Mouse (Mus musculus) midbrain, embryonic 12.5 days (tissue): ENCODE measurements around the gene Cfap126. TPM values are rescaled to one million over a fixed set of nuclear protein-coding genes. Genes with fewer than 3 reads are reported as not detected.
A peak's percentile ranks its signal among the peaks of the same experiment; 100 is the strongest.

Experiments
- ATAC-seq: fragments of 200-750 bp; cut with Nextera tagmentation; 2 replicates; pipeline ENCODE4 v1.8.0; 2017; ENCODE audit warnings: low read depth, moderate TSS enrichment, moderate library complexity; ENCODE audit not compliant: low FRiP score
- H3K27ac ChIP-seq: fragments of 300-500 bp; sonication (generic); replicated peaks from 2 replicates; pipeline ENCODE4 v1.5.1; 2016; ENCODE audit warnings: mild to moderate bottlenecking
- H3K27me3 ChIP-seq: fragments of 300-500 bp; sonication (generic); 2 replicates; pipeline ENCODE4 v1.6.1; 2016; ENCODE audit warnings: mild to moderate bottlenecking
- H3K36me3 ChIP-seq: fragments of 300-500 bp; sonication (generic); 2 replicates; pipeline ENCODE4 v1.6.1; 2016
- H3K4me1 ChIP-seq: fragments of 300-500 bp; sonication (generic); 2 replicates; pipeline ENCODE4 v1.6.1; 2016
- H3K4me2 ChIP-seq: fragments of 300-500 bp; sonication (generic); replicated peaks from 2 replicates; pipeline ENCODE4 v1.6.1; 2016; ENCODE audit warnings: mild to moderate bottlenecking, moderate library complexity
- H3K4me3 ChIP-seq: fragments of 300-500 bp; sonication (generic); 2 replicates; pipeline ENCODE4 v1.5.1; 2016; ENCODE audit warnings: mild to moderate bottlenecking
- H3K9ac ChIP-seq: fragments of 300-500 bp; sonication (generic); replicated peaks from 2 replicates; pipeline ENCODE4 v1.6.1; 2016; ENCODE audit warnings: mild to moderate bottlenecking, moderate library complexity
- H3K9me3 ChIP-seq: fragments of 300-500 bp; sonication (generic); 2 replicates; pipeline ENCODE4 v1.6.1; 2016; ENCODE audit warnings: mild to moderate bottlenecking
- WGBS: fragments of 180-500 bp; shearing (Covaris S2); methylation state at CpG from one replicate; pipeline ENCODE4 v1.1.7; 2016; 5-methylcytosine and 5-hydroxymethylcytosine counted together
- polyA plus RNA-seq: library from polyadenylated mRNA; unstranded; fragments of >200 nt; fragmentation: Nextera tagmentation; extraction: Ambion mirVana; gene quantifications from 2 replicates; pipeline ENCODE4 v1.2.1, GENCODE M21; 2016

Cfap126 gene
- polyA plus RNA-seq, 1 experiment from 2014 or later: 1.7 TPM

DNA sequence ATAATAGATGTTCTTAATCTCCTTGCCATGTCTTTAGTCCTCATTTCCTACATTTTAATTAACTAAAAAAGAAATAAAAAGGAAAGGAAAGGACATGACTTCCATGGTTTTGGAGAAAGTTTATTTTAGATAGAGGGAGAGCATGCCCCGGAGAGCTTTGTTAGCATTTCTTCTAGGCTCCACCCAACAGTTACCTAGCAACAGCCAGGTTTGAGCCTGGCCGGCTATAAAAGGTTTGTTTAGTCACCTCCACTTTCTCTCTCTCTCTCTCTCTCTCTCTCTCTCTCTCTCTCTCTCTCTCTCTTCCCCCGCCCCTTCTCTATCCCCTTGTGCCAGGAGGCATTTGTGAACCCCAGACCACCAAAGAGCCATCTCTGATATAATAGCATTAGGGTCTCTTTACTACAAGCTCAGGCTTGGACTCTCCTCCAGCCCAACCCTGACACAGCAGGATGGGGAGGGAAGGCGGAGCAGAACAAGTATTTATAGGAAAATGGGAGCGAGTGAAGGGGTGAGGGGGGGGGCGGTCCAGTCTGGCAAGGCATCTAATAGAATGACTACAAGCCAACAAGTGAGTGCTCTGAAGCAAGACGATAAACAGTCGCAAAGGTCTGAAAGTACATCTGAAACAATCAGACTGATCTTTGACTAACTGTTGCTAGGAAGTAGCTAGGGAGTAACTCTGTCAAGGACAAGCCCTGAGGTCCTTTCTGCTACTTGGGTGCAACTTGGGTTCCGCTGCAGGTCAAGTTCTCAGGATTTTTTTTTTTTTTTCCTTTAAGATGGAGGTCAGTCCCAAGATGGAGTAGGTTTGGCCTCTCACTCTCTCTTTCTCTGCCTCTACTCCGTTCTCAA lies 17.4 kb upstream of the Cfap126 start:
- Histone ChIP-seq H3K4me1 (no peaks in the 10 kb centered on the region), H3K9ac (no peak overlapping the region), H3K36me3 (no peaks in the 10 kb centered on the region), H3K4me2 (0 out of 2 replicates have a peak overlapping the region, but pooled peaks have one; percentile 19), H3K27ac (no peak overlapping the region), H3K27me3 (peaks cover 16% of the 10 kb centered on the region), H3K9me3 (no peaks in the 10 kb centered on the region), H3K4me3 (no peak overlapping the region)
- no peak for ATAC-seq
- WGBS: 18% methylated on average over 10 of the region's 10 CpGs

- Histone ChIP-seq H3K27me3 (peaks cover 14% of the 10 kb centered on the region), H3K4me2 (no peak overlapping the region), H3K9ac (no peak overlapping the region), H3K27ac (no peak overlapping the region), H3K4me3 (no peak overlapping the region), H3K4me1 (no peaks in the 10 kb centered on the region), H3K36me3 (no peaks in the 10 kb centered on the region), H3K9me3 (no peaks in the 10 kb centered on the region)
- no peak for ATAC-seq
These were observed 16.6 kb upstream of the Cfap126 start for GRCm38 (mm10) chr1:171097136-171097535.

DNA sequence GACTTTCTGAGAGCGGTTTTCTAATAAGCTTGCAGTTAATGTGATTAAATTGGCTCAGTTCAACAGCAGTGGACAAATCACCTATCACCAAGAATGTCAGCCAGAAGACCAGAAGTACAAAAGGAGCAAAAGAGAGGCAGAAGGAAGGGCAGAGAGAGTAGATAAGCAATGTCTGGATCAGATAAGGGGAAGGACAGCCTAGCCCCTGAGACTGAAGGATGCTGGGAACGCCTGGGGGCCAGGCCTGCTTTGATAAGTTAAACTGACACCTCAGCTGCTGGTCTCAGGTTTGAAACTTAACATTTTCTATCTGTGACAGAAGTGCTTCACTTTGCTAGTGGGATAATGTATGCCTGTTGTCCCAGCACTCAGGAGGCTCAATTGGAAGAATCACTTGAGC lies 16.1 kb upstream of the Cfap126 start:
- no peak overlapping the region for H3K9ac ChIP-seq
- H3K4me3 ChIP-seq: no peak overlapping the region
- no peak overlapping the region for H3K27ac ChIP-seq
- no peaks in the 10 kb centered on the region for H3K36me3 ChIP-seq
- no peaks in the 10 kb centered on the region for H3K4me1 ChIP-seq
- H3K27me3 ChIP-seq: peaks cover 11% of the 10 kb centered on the region
- H3K4me2 ChIP-seq: no peak overlapping the region
- WGBS: 62% methylated on average over 2 of the region's 2 CpGs
- ATAC-seq: no peak
- H3K9me3 ChIP-seq: no peaks in the 10 kb centered on the region

DNA sequence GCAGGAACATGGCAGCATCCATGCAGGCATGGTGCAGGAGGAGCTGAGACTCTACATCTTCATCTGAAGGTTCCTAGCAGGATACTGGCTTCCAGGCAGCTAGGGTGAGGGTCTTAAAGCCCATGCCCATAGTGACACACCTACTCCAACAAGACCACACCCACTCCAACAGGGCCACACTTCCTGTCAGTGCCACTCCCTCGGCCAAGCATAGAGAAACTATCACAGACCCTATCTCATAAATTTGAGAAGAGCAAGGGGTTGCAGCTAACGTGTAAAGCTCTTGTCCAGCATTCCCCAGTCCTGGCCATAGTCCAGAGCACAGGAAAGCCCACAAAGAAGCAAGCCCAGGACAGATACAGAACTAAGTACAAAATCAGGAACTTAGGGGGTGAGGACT lies 12.7 kb upstream of the Cfap126 start:
- Histone ChIP-seq H3K27me3 (peaks cover 11% of the 10 kb centered on the region), H3K27ac (no peak overlapping the region), H3K4me3 (no peak overlapping the region), H3K9ac (no peak overlapping the region), H3K4me2 (0 out of 2 replicates have a peak overlapping the region, but pooled peaks have one; percentile 63), H3K4me1 (peaks cover 5% of the 10 kb centered on the region; the same call in 1 of the 2 replicates), H3K36me3 (no peaks in the 10 kb centered on the region), H3K9me3 (no peaks in the 10 kb centered on the region)
- 55% methylated on average over 2 of the region's 2 CpGs for WGBS
- no peak for ATAC-seq

DNA sequence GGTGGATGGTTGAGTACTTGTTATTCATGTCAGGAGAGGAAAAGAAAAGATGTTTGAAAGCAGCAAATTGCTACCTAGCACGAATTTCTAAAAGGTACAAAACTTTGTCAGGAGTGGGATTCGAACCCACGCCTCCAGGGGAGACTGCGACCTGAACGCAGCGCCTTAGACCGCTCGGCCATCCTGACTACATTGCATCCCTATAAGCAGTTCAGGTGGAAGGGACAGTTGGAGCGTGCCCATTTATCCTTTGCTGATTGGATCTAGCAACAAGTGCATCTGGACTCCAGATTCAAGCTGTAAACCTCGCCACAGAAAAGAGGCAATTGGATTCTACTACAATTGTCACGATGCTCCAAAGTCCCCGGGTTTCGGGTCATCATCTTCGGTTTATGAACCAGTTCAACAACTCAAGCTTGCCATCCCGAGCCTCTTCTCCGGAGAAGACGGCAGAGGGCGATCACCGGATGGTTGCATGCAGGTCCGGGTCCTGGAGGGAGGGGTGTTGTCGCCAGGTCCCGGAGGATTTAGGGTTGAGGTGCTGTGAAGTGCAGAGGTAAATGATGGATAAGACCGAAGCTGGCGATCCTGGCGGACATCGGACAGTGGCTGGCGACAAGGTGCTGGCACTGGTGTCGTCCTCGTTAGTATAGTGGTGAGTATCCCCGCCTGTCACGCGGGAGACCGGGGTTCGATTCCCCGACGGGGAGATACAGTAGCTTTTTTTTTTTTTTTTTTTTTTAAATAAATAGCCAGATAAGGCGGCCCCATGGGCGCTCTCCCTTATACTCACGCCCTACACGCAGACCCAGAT lies 11.8 kb upstream of the Cfap126 start:
- peaks cover 5% of the 10 kb centered on the region; the same call in 1 of the 2 replicates for H3K27me3 ChIP-seq
- peak; percentile 90 for ATAC-seq
- peaks cover 5% of the 10 kb centered on the region; the same call in 1 of the 2 replicates for H3K4me1 ChIP-seq
- no peaks in the 10 kb centered on the region for H3K9me3 ChIP-seq
- H3K36me3 ChIP-seq: no peaks in the 10 kb centered on the region
- peak overlapping the region; percentile 71 for H3K4me3 ChIP-seq
- H3K4me2 ChIP-seq: peak overlapping the region; percentile 63
- peak overlapping the region; percentile 64 for H3K27ac ChIP-seq
- peak overlapping the region; percentile 66 for H3K9ac ChIP-seq
- under 1% methylated on average over 40 of the region's 40 CpGs for WGBS

GRCm38 (mm10) chr1:171102547-171103177 lies 11.1 kb upstream of the Cfap126 start:
- Histone ChIP-seq H3K9me3 (no peaks in the 10 kb centered on the region), H3K4me1 (peaks cover 5% of the 10 kb centered on the region; the same call in 1 of the 2 replicates), H3K27me3 (peaks cover 1% of the 10 kb centered on the region; the same call in 1 of the 2 replicates), H3K4me2 (peak overlapping the region; percentile 63), H3K9ac (peak overlapping the region; percentile 66; the same call in 1 of the 2 replicates), H3K4me3 (peak overlapping the region; percentile 71), H3K27ac (peak overlapping the region; percentile 64), H3K36me3 (no peaks in the 10 kb centered on the region)
- ATAC-seq: peak; percentile 94
- under 1% methylated on average over 35 of the region's 35 CpGs for WGBS

DNA sequence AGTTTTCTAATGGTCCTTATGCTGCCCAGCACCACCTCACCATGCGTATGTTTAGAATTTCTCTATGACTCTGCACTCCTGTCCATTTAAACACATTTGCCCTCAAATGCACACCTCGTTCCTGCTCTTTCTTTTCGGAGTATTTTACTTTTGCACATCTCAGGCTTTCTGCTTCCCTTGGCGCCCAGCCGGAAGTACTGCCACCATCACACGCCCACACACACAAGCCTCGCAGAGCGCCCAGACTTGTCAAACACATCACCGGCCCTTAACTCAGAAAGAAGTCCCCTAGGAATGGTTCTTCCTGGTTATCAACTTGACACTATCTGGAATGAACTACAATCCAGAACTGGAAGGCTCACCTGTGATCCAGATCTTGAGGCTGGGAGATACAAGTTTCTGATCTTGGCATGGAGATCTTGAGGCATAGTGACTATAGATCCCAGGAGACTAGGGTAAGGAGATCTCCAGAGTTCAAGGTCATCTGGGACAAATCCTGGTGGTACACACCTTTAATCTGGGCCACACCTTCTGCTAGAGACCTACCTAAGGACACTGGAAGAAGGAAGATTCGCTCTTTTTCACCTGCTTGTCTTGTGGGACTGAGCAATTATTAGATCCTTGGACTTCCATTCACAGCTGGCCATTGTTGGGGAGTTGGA lies 10.4 kb upstream of the Cfap126 start:
- no peak overlapping the region for H3K27ac ChIP-seq
- ATAC-seq: no peak
- H3K36me3 ChIP-seq: no peaks in the 10 kb centered on the region
- peak overlapping the region; percentile 71 for H3K4me3 ChIP-seq
- H3K27me3 ChIP-seq: no peaks in the 10 kb centered on the region
- 12% methylated on average over 10 of the region's 10 CpGs for WGBS
- H3K4me2 ChIP-seq: peak overlapping the region; percentile 63
- H3K9ac ChIP-seq: 0 out of 2 replicates have a peak overlapping the region, but pooled peaks have one; percentile 24
- peaks cover 5% of the 10 kb centered on the region; the same call in 1 of the 2 replicates for H3K4me1 ChIP-seq
- H3K9me3 ChIP-seq: no peaks in the 10 kb centered on the region

DNA sequence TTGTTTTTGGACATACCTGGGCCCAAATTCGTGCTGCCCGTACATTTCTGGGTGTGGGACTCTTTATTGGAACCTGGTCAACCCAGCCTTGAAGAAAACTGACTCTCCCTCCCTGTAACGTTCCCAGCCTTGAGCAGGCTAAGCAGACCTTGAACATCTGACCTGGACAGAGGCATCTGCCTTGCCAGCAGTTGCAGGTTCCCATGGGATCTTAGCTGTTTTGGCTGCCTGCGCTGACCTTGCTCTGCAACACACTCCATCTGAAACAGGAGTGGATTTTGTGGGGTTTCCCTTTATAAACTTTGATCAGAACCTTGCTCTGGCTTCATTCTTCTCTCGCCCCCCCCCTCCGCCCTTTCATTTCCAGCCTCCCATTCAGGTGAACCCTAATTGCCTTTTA lies 8.5 kb upstream of the Cfap126 start:
- WGBS: 70% methylated on average over 6 of the region's 6 CpGs

DNA sequence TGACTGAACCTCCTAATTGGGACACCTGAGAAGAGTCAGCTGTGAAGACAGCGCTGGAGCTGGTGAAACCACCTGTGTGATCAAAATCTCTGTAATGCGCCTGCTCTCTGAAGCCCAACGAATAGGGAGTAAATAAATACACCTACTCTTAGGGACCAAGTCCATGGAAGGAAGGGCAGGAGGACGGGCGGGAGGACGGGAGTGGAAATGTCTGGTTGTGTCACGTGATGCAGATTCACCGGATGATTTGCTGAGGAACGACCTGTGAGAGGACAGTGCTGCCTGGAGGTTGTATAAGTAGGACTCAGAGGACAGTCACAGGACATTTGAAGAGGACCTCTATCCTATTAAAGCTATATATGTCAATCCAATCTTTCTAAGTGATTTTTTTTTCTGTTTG lies 4.1 kb upstream of the Cfap126 start:
- no peak for ATAC-seq
- H3K27ac ChIP-seq: no peak overlapping the region
- H3K9me3 ChIP-seq: no peaks in the 10 kb centered on the region
- H3K9ac ChIP-seq: no peak overlapping the region
- no peaks in the 10 kb centered on the region for H3K27me3 ChIP-seq
- no peak overlapping the region for H3K4me2 ChIP-seq
- no peak overlapping the region for H3K4me3 ChIP-seq
- 32% methylated on average over 9 of the region's 9 CpGs for WGBS
- H3K4me1 ChIP-seq: peaks cover 12% of the 10 kb centered on the region
- H3K36me3 ChIP-seq: no peaks in the 10 kb centered on the region

More for the DNA sequence above, 8.5 kb upstream of the Cfap126 start:
- Histone ChIP-seq H3K4me1 (peaks cover 5% of the 10 kb centered on the region; the same call in 1 of the 2 replicates), H3K9me3 (no peaks in the 10 kb centered on the region), H3K9ac (no peak overlapping the region), H3K4me3 (no peak overlapping the region), H3K27me3 (no peaks in the 10 kb centered on the region), H3K4me2 (no peak overlapping the region), H3K36me3 (no peaks in the 10 kb centered on the region), H3K27ac (no peak overlapping the region)
- no peak for ATAC-seq

GRCm38 (mm10) chr1:171110659-171111019 lies 3.1 kb upstream of the Cfap126 start:
- H3K27ac ChIP-seq: peak overlapping the region; percentile 70
- H3K36me3 ChIP-seq: no peaks in the 10 kb centered on the region
- H3K9ac ChIP-seq: peak overlapping the region; percentile 41
- H3K4me1 ChIP-seq: peaks cover 12% of the 10 kb centered on the region
- WGBS: 9% methylated on average over 15 of the region's 15 CpGs
- peak overlapping the region; percentile 61 for H3K4me2 ChIP-seq
- H3K27me3 ChIP-seq: no peaks in the 10 kb centered on the region
- H3K4me3 ChIP-seq: peak overlapping the region; percentile 58
- no peaks in the 10 kb centered on the region for H3K9me3 ChIP-seq
- ATAC-seq: peak; percentile 53

DNA sequence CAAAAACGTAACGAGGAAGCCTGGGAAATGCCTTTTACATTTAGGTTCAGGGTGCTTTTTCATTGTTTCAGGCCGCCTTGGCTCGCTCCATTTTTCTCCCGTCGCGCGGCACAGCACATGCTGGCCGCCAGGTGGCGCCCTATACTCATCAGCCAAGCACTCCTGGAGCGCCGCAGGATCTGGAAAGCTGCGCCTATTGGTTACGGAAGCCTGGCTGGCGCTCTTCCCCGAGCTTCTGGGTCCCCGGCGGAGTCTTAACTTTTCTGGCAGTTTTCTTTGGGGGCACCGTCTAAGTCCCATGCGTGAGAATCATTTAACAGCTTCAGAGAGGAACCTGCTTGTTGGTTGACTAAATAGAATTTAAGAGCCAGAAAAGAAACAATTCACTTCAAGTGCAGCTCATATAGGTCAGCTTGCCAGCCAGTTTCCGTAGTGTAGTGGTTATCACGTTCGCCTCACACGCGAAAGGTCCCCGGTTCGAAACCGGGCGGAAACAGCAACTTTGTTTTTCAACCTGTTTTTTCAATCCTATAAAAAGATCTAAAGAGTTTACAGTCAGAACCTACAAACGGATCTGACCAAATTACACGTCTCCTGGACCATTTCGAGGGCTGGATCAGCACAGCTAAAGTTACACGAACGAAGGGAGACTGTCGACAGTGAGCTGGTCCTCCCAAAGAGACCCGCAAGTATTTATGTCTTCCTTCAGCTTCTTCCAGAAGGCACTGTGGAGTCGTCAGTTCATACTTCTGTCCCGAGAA lies 2.5 kb upstream of the Cfap126 start:
- peak overlapping the region; percentile 61 for H3K4me2 ChIP-seq
- peaks cover 12% of the 10 kb centered on the region for H3K4me1 ChIP-seq
- no peaks in the 10 kb centered on the region for H3K27me3 ChIP-seq
- WGBS: under 1% methylated on average over 38 of the region's 38 CpGs
- peak overlapping the region; percentile 41 for H3K9ac ChIP-seq
- peak; percentile 89 for ATAC-seq
- no peaks in the 10 kb centered on the region for H3K9me3 ChIP-seq
- H3K27ac ChIP-seq: peak overlapping the region; percentile 70
- H3K4me3 ChIP-seq: peak overlapping the region; percentile 58
- no peaks in the 10 kb centered on the region for H3K36me3 ChIP-seq
